Mouse (Mus musculus) cortical plate, adult 2 months (tissue): ENCODE data around the gene Atp6ap1l.

ENCODE experiments used
- CTCF ChIP-seq: fragments of 200-500 bp; IDR thresholded peaks from 2 replicates; pipeline ENCODE4 v1.5.1; 2011; ENCODE audit warnings: mild to moderate bottlenecking, control low read depth, low read length; ENCODE audit not compliant: insufficient read depth; ENCODE audit errors: extremely low read depth
- POLR2A ChIP-seq: fragments of 200-500 bp; IDR thresholded peaks from 2 replicates; pipeline ENCODE4 v1.6.1; 2011; ENCODE audit warnings: mild to moderate bottlenecking, low read length, control low read depth; ENCODE audit not compliant: insufficient read depth; ENCODE audit errors: extremely low read depth

GRCm38 (mm10) chr13:90905176-90905575 lies at the start of gene Atp6ap1l:
- TF ChIP-seq CTCF, result no peak
- peak; percentile 35; the same call in 1 of the 2 replicates for TF ChIP-seq POLR2A
